Mouse (Mus musculus) CH12.LX (cell line): Measurements from ENCODE around the gene Fbxw13.

Experiments used
- CHD1 ChIP-seq: IDR thresholded peaks from 2 replicates; pipeline ENCODE4 v1.6.1; 2012; ENCODE audit warnings: low read depth, low read length, improper control_type of control experiment, inconsistent platforms
- CTCF ChIP-seq, 2 experiments: IDR thresholded peaks in 1 of 2; conservative IDR thresholded peaks in 1 of 2; 2 replicates each; pipeline ENCODE4 v1.5.1; 2011 to 2012; ENCODE audit warnings: low read depth in 2 of 2, low read length in 2 of 2, improper control_type of control experiment in 1 of 2, inconsistent platforms in 1 of 2, mild to moderate bottlenecking in 1 of 2, moderate library complexity in 1 of 2
- E2F4 ChIP-seq: IDR thresholded peaks from 2 replicates; pipeline ENCODE4 v1.6.1; 2011; ENCODE audit warnings: low read depth, low read length, improper control_type of control experiment; ENCODE audit not compliant: insufficient replicate concordance
- ELF1 ChIP-seq: IDR thresholded peaks from 2 replicates; pipeline ENCODE4 v1.6.1; 2014; ENCODE audit warnings: low read depth, mild to moderate bottlenecking, inconsistent platforms, low read length, improper control_type of control experiment
- EP300 ChIP-seq: IDR thresholded peaks from 2 replicates; pipeline ENCODE4 v1.6.1; 2011; ENCODE audit warnings: low read length, improper control_type of control experiment
- JUND ChIP-seq: conservative IDR thresholded peaks from 2 replicates; pipeline ENCODE4 v1.6.1; 2011; ENCODE audit warnings: low read depth, low read length, improper control_type of control experiment
- POLR2A ChIP-seq: IDR thresholded peaks from 2 replicates; pipeline ENCODE4 v1.6.1; 2011; ENCODE audit warnings: low read depth, mild to moderate bottlenecking, improper control_type of control experiment, low read length
- TBP ChIP-seq: conservative IDR thresholded peaks from 2 replicates; pipeline ENCODE4 v1.6.1; 2011; ENCODE audit warnings: low read depth, low read length, improper control_type of control experiment
- ZKSCAN1 ChIP-seq: IDR thresholded peaks from 2 replicates; pipeline ENCODE4 v1.6.1; 2012; ENCODE audit warnings: low read depth, inconsistent platforms, low read length, improper control_type of control experiment, borderline replicate concordance
- ZNF384 ChIP-seq: IDR thresholded peaks from 2 replicates; pipeline ENCODE4 v1.6.1; 2012; ENCODE audit warnings: low read depth, low read length, improper control_type of control experiment, inconsistent platforms

DNA sequence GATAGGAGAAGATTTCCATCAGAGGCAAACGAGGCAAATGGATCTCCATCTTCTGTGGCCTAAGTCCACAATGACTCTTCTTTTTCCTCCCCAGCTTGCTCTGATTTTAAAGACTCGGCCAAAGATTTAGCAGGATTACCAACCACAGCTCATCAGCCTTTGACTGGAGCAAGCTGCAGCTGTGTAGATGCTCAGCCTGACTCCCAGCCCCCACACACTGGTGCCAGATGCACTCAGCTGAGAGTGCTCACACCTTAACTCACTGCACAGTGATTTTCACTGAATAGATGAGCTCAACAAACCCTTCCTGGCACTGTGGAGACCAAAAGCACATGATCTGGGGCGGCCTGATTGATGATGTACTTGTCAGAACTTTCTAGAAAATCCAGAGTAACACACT, 33.8 kb downstream of the Fbxw13 start, which contains the start of gene Fbxw21:
- TF ChIP-seq JUND = no peak
- TF ChIP-seq ZKSCAN1 = no peak
- no peak for TF ChIP-seq CTCF (conservative IDR thresholded peaks at IDR 0.05 in 1 of 2, IDR thresholded peaks at IDR 0.05 in 1 of 2; ENCODE audit: low read depth in 2 of 2, low read length in 2 of 2)
- TF ChIP-seq E2F4 = no peak
- TF ChIP-seq TBP = no peak
- no peak for TF ChIP-seq ZNF384
- TF ChIP-seq EP300 = no peak
- TF ChIP-seq POLR2A = no peak
- TF ChIP-seq CHD1 = no peak
- TF ChIP-seq ELF1 = no peak
